Mouse (Mus musculus) frontal cortex, adult (tissue): ENCODE results near the gene Kcnk15.
A peak's percentile ranks its signal among the peaks of the same experiment; 100 is the strongest.

Experiments
- ATAC-seq: cut with Nextera tagmentation; 2 replicates; pipeline ENCODE4 v1.9.2; 2017; ENCODE audit warnings: mild to moderate bottlenecking, moderate library complexity, mixed read lengths; ENCODE audit not compliant: low TSS enrichment

Kcnk15 gene

GRCm38 (mm10) chr2:163875484-163875883 lies 22.0 kb downstream of the Kcnk15 start:
- ATAC-seq = peak; percentile 9; the same call in 1 of the 2 replicates

DNA sequence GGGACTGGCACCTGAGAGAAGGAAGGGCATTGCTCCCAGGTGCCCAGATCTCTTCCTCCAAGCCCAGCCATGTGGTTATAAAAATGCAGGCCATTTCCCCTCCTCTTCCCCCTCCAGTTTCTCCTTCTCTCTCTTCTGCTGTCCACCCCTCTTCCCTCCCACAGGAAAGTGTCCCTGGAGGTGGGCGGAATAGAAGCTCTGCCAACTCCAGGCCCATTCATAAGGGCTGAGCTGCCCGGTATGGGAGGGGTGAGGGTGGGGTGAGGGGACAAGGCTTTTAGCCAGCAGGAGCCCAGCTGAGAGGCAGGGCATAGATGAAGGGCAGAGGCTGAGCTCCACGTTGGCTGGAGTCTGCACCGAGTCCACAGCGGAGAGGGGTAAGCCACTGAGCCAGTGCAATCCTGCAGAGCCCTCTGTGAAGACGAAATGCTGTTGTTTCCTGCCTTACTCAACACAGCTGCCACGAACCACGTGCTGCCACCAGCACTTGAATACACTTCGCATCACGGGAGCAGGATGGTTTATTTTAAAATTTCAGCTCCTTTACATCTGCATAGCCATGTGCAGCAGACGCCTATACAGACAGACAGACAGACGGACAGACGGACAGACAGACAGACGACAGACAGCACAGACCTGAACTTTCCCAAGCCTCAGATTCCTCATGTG lies 23.5 kb downstream of the Kcnk15 start:
- ATAC-seq = peak; percentile 75

DNA sequence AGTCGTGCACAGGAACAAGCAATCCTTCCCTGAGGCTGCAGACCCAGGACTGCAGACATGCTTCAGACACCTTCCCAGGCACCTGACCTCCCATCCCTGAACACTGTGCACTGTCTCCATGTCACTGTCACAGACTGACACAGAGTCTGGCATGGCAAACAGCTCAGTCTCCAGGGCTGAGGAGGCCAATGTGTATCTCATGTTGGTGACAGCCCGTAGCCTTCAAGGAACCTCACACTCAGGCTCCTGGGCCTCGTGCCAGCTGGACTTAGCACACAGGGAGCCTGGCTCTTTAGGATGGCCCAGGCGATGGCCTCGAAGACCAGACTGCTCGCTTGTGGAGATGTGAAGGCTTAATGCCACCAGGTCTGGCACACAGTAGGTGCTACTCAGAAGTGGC lies 27.4 kb downstream of the Kcnk15 start:
- ATAC-seq = no peak

DNA sequence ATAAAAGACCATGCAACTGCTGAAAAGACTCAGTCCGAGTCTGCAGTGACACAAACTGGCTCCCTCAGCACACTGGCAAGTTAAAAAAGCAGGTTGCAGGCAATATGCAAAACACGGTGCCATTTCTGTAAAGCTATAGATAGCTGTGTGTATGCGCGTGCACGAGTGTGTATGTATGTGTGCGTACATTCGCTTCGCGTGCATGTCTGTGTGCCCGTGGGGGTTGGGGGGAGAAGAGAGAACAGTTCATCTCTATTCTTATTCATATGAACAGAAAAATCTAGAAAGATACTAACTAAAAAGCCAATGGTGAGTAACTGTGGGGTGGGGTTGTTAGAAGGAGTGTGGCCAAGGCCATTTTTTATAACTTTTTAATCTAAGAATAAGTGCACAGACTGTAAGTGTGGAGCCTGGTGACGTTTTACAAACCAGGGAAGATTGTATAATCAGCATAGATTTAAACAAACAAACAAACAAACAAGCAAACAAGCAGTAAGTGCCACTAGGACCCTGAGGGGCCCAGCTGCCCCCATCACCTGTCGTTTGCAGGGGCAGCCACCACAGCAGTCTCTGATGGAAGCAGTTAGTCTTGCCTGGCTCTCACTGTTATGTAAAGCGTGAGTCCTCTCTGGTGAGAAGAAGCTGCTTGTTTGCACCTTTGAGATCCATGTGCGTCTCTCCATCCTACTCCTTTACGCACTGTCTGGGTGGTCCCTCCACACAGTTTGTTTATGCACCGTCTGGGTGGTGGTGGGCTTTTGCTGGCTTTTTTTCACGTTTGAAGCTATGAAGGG lies 29.6 kb downstream of the Kcnk15 start:
- peak; percentile 68 for ATAC-seq

- ATAC-seq = no peak
Observed at GRCm38 (mm10) chr2:163889411-163889810, 36.0 kb downstream of the Kcnk15 start.

- no peak for ATAC-seq
Observed at GRCm38 (mm10) chr2:163890586-163890985, 37.1 kb downstream of the Kcnk15 start.

- ATAC-seq = peak; percentile 48
Observed at GRCm38 (mm10) chr2:163891271-163891670, 37.8 kb downstream of the Kcnk15 start.

- no peak for ATAC-seq
Observed at GRCm38 (mm10) chr2:163893446-163894370, 40.3 kb downstream of the Kcnk15 start.

DNA sequence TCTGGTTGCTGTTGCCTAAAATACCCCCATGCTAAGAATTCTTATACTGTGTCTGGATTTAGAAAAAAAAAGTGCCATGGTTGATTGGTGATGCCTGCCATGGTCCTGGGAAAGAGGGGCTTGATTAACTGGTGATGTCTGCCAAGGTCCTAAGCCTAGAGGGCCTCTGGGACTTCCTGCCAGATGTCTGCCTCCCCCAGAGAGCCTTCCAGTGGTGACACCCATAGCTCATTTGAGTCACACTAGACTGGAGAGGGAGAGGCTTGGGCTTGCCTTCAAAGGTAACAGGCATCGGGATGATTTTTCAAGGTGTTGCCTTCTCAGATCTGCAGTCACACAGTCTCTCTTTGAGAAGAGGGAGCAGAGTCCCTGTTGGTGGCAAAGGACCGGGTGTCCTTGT lies 41.7 kb downstream of the Kcnk15 start:
- ATAC-seq = no peak

DNA sequence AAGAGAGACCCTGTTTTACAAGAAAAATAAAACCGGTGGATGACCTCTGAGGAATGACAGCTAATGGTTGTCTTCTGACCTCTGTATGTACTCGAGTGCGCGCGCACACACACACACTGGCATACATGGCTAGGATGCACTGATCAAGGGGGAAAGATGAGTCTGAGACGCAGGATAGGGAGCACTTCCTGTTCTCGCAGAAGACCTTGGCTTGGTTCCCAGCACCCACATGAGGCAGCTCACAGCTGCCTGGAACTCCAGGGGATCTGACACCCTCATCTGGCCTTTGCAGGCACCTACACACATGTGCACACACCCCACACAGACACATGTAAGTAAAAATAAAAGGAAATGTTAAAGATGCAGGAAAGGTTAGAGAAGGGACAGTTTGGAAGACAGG lies 43.6 kb downstream of the Kcnk15 start:
- ATAC-seq = no peak

DNA sequence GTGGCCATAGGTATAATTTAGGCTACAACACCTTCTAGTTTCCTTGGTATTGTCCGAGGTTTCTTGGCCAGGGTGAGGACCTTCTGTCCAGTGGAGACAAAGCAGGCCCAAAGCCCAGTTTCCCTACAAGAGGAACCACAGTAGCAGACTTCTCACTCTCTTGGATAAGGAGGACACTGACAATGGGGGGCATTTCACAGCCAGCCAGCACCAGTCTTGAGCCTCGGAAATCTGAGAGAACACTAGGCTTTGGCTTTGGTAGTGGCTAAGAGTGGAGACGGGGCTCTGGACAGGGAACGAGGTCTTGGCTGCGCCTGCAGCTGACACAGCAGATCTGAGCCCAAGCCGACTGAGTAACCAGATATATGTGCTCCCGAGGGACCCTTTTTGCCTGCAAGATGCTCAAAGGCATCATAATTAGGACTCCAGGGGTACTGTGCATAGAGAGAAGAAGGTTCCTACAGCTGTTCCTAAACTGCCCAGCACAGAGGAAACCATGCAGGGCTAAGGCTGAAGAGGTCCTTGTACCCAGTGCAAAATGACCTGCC lies 44.6 kb downstream of the Kcnk15 start:
- ATAC-seq = no peak

GRCm38 (mm10) chr2:163899910-163900411 lies 46.5 kb downstream of the Kcnk15 start:
- ATAC-seq = peak; percentile 47; the same call in 1 of the 2 replicates

GRCm38 (mm10) chr2:163901043-163901442 lies 47.6 kb downstream of the Kcnk15 start:
- ATAC-seq = no peak

- no peak for ATAC-seq
Observed at GRCm38 (mm10) chr2:163902448-163902847, 49.0 kb downstream of the Kcnk15 start.

DNA sequence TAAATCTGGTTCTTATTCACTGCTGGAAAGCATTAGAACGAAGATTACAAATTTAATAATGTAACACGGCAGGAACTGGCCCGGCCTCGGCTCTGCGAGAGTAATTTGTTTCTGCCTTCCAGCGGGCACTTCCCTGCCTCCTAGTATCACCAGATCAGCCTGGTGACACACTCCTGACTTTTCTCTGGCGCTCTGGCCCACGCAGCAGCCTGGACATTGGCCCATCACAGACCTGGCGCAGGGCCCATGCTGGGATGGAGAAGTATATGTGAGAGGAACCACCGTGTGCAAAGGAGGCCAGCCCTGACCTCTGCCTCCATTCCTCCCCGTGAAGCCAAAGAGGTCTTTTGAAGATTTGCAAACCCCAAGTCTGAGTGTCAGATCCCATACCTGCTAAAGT lies 50.0 kb downstream of the Kcnk15 start:
- no peak for ATAC-seq

DNA sequence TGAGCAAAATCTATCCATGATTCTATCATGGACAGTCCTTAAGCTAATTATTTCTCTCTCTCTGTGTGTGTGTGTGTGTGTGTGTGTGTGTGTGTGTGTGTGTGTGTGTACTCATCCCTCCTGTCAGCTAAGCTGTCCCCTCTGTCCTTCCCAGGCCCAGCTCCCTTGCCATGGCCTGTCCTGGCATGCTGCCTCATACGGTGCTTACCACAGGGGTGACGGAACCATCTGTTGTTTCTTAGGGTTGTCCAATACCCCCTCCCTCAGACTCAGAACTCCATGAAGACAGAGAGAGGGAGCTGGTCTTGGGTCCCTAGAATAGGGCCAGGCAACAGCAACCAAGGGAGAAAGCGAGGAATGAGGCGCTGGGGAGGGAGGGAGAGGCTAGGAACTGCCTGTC lies 50.9 kb downstream of the Kcnk15 start:
- ATAC-seq = no peak

GRCm38 (mm10) chr2:163907131-163907530 lies 53.7 kb downstream of the Kcnk15 start:
- ATAC-seq = no peak
